Mouse (Mus musculus) cerebellum, adult 2 months (tissue): ENCODE results near the gene Mgat2.

ENCODE experiments used
- CTCF ChIP-seq: fragments of 200-500 bp; IDR thresholded peaks from 2 replicates; pipeline ENCODE4 v1.5.1; 2011; ENCODE audit warnings: low read depth, mild to moderate bottlenecking, control low read depth, low read length, moderate library complexity, borderline replicate concordance; ENCODE audit not compliant: insufficient read depth
- POLR2A ChIP-seq: fragments of 200-500 bp; IDR thresholded peaks from 2 replicates; pipeline ENCODE4 v1.6.1; 2011; ENCODE audit warnings: low read length, control low read depth, borderline replicate concordance; ENCODE audit not compliant: insufficient read depth

DNA sequence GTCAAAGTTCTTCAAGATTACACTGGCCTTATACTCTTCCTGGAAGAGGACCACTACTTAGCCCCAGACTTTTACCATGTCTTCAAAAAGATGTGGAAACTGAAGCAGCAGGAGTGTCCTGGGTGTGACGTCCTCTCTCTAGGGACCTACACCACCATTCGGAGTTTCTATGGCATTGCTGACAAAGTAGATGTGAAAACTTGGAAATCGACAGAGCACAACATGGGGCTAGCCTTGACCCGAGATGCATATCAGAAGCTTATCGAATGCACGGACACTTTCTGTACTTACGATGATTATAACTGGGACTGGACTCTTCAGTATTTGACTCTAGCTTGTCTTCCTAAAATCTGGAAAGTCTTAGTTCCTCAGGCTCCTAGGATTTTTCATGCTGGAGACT lies 1.4 kb downstream of the Mgat2 start:
- no peak for TF ChIP-seq CTCF
- TF ChIP-seq POLR2A = no peak
